Mouse (Mus musculus): ENCODE measurements at regions not wholly inside any gene's neighbourhood (a gene's known extent, or its start where the extent isn't known, plus 50 kb on each side); places are given as distances from the start of the nearest gene placed in this dataset.
A peak's percentile ranks its signal among the peaks of the same experiment; 100 is the strongest.

DNA sequence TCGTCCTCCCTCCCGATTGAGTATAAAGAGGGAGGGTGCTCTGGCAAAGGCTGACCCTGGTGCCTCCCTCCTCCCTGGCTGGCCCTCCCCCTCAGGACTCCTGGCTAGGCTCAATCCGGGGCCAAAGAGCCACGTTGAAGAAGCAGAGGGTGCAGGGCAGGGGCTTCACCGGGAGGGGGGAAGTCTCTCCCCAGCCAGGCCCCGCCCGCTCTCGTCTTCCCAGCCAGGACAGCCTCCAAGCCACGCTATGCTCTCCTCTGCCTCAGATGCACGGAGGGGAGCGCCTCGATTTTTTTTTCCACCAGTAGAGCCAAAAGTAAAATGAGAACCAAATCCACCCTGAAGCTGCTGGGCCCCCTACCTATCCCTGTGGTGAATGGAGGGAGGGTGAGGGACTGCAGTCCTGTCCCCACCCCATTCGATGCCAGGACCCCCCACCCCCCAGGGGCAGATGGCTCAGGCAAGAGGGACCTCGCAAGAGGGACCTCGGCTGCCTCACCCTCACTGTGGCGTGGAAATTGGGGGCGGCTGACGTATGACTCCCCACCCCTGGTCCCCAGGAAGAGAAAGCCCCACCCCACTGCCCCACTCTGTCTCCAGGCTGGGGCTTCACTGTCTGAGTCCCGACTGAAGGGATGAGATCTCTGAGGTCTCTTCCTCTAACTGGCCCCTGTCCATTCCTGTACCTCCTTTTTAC is 53.2 kb upstream of the Col1a1 start:
- DNase-seq (ENCODE audit: low spot score in 2 of 2): no peak

DNA sequence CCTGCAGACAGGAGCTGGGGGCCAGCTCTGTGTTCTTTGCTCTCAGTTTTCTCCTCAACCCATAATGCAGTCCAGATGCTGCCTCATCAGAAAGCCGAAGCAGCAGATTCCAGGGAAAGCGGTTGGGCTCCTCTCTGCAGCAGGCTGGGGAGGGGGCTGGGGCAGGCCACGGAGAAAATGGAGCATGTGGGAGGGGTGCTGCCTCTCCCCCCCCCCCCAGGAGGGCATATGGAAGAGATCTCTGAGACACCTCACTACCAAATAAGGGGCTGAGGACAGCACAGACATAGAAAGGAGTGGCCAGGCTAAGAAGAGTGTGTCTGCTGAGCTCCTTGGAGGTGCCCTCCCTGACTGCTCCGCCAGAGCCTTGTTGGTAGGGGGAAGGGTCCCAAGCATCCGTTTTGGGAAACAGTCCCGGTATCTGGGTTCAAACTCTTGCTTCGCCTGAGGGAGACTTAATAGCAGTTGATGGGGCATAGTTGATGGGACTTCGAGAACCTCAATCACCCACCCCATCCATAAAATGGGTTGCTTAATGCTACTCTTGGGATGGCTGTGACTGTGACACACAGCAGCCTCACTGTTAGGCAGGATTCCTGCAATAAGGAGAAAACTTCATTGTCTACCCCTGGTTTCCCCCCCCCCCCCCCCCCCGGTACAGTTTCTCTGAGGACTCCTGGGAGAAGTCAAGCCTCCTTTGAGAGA is 53.9 kb upstream of the Col1a1 start:
- DNase-seq (ENCODE audit: low spot score in 2 of 2): no peak

DNA sequence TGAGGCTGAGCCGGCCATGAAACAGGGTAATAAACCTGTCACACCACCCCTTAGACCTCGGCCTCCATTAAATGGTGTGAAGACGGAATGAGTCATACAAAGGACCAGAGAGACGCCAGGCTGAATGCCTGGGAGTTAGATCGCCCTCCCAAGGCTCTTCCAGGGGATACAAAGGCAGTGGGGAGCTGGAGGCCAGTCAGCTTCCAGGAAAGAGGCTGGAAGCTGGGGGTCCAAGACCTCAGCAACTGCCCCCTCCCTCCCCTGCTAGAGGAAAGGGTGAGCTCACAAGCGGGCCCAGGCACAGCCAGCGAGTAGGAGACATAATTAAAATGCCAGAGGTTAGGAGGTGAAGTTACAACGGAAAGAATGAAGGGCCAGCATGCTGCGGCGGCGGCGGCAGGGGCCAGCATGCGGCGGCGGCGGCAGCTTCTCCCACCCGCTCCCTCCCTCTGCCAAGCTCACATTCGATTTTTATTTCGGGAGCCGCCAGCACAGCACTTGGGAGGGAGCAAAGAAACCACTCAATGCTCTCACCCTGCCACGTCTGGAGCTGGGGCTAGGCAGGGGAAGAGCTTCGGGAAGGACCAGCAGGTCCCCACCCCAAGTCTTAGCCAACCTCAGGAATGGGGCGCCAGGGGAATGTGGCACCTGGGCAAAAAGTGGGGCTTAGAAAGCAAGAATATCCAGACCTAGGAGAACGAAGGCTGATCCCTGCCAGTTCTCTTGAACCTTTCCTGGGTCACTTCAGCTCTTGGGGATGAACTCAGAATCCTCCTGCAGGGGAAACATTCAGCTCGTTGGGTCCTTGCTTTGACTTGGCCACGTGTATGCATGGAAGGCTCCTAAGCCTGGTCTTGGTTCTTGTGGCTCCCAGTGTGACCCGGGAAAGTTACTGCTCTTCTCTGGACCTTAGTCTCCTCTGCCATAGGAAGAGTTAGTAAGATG is 54.9 kb upstream of the Col1a1 start:
- DNase-seq (ENCODE audit: low spot score in 2 of 2): no peak

DNA sequence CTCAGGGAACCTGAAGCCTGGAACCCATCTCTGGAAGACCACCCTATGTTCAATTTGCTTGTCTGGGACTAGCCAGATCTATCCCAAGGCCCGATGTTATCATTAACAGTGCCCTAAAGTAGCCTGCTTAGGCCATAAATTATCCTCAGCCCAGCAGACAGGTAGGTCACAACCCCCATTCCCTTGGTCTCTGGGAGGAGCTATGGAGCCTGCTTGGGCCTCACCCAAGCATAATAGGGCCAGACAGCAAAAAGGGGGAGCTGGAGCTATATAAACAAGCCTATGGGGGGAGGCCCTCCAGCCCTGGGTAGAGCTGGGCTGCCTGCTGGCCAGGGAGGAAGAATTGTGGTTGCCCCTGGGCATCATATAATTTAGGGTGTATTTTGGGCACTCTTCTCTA is 59.3 kb upstream of the Col1a1 start:
- no peak for DNase-seq (ENCODE audit: low spot score in 2 of 2)

DNA sequence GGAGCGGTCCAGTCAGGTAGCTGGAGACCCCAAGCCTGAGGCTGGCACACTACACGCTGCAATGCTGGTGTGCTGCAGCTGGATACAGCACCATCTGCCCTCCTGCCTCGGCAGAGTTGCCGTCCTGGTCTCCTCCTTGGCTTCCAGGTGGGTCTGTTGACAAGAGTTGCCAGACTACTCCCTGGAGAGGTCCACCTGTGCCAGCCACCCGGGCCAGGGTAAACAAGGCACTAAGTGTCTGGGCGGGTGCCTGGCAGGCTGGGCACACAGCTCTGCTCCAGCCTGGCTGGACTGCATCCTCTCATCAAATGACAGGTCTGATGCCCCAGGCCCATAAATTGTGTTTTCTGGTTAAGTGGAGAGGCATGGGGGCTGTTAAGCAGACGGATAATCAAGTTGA is 61.0 kb upstream of the Col1a1 start:
- no peak for DNase-seq (ENCODE audit: low spot score in 2 of 2)

DNA sequence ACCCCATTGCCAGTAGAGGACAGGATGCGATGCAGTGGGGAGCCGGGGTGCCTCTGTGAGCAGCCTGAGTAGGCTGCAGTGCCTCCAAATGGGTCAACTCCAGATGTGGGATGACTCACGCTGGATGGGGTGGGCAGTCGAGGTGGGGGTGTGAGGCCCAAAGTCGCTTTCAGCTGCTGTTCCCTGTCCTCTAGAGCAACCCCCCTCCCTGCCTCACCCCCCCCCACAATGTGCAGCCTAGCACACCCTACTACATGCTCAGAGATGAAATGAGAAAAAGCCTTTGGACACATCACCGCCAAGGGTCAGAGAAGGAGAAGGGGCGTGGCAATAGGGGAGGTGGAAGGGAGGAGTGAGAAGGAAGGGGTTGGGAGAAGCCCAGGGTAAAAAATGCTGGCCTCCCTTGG is 61.9 kb upstream of the Col1a1 start:
- no peak for DNase-seq (ENCODE audit: low spot score in 2 of 2)

DNA sequence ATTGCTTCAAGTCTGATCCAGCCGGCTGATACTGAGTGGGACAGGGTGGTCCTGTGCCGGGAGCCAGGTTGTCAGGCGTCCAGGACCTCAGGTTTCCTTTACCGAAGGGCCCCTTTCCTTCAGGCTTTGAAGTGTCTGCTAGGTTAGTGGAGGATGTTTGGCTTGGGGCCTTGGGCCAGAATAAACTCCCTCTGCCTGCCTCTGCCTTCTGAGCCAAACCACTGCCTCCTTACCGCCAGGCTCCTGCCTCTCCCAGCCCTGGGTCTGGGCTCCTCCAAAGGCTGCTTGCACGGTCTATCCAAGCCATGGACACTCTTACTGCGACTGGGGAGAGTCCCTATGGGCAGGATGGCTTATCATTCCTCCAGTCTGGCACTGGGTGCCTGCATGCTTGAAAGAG is 62.3 kb upstream of the Col1a1 start:
- no peak for DNase-seq (ENCODE audit: low spot score in 2 of 2)

DNA sequence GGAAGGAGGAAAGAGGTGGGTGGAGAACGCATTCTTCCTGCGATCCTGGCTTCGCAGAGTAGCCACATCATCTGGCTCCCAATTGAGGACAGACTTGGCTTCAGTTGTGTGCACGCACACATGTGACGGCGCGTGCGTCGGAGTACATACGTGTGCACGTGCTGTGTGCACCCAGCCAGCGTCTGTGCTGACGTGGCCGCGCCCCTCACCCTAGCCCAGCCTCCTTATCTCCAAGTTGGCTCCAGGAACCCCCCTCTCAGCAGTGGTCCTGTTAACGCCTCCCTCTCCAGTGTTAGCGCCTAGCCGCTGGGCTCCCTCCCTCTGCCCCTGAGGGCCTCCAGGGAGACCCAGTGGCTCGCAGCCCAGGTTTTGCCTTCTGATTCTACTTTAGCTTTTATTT is 63.1 kb upstream of the Col1a1 start:
- peak in 1 of 2 experiments; percentile 20 for DNase-seq (ENCODE audit: low spot score in 2 of 2)

DNA sequence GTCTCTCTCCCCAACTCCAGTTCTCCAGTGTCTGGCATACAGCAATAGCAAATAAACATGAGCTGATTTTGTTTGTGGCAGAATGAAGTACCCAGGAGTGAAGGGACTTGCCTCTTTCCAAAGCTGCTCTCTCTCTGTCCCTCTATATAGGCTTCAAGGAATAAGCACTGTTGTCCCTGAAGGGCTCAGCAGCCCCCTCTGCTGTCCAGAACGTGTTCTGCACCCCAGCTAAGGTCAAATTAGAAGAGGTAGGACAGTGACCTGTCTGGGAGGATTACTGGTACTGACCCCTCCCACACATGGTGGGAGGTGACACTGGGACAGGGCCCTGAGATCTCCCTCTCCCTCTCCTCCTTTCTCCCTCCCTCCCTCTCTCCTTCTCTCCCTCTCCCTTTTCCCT is 65.7 kb upstream of the Col1a1 start:
- peak in 1 of 2 experiments; percentile 44 for DNase-seq (ENCODE audit: low spot score in 2 of 2)

DNA sequence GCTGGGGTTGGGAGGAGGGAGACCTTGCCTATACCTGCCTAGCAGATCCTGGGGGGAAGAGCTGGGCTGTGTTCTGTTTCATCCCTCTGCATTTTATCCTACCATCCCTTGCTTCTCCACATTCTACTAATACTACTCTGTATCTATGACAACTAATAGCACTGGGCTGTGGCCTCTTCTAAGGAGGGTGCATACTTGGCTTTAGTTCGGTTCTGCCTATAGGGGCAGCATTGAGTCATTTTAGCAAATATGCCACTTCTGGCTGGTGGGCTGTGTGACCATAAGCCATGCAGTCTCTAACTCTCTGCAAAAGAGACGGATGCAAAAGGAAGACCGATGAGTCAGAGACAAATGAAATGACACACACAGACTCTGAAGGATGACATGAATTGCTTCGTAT is 66.2 kb upstream of the Col1a1 start:
- peak in 1 of 2 experiments; percentile 50 for DNase-seq (ENCODE audit: low spot score in 2 of 2)

DNA sequence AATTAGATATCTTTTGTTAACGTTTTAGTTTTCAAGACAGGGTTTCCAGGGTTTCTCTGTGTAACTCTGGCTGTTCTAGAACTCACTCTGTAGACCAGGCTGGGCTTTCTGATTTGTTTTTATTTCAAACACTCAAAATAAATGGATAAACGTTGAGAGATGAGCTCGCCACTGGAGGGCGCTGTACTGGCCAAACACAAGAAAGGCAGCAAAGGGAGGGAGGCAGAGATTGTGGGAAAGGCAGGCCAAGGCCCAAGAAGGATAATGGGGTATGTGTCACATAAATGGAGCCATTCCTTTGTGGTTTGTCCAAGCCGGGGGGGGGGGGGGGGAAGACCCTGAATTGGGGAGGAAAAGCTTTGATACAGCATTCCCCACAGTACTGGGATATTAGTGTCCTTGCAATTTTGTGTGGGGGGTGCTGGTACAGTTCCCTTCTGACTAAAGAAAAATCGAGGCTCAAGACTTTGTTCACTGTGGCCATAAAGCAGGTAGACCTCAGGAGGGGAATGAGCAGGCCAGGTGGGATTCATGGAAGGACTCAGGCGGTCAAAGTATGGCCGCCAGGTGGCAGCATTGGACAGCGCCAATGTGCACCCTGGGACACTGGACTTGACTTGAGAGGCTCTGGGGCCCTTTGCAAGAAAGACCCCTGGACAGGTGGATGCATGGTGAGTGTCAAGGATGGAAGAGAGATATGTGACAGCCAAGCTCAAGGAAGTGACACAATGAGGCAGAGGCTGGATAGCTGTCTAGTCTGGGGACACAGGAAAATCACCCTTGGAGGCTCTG is 69.7 kb upstream of the Col1a1 start:
- DNase-seq (ENCODE audit: low spot score in 2 of 2): peak; percentile 37 to 75

DNA sequence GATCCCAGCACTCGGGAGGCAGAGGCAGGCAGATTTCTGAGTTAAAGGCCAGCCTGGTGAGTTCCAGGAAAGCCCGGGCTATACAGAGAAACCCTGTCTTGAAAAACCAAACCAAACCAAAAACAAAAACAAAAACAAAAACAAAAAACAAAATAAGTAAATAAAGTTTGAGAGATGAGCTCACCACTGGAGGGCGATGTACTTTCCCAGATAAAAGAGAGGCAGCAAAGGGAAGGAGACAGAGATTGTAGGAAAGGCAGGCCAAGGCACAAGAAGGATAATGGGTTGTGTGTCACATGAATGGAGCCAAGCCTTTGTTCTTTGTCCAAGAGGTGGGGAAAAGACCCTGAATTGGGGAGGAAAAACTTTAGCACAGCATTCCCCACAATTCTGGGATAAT is 67.6 kb upstream of the Tmem92 start:
- no peak for DNase-seq (ENCODE audit: low spot score in 2 of 2)

DNA sequence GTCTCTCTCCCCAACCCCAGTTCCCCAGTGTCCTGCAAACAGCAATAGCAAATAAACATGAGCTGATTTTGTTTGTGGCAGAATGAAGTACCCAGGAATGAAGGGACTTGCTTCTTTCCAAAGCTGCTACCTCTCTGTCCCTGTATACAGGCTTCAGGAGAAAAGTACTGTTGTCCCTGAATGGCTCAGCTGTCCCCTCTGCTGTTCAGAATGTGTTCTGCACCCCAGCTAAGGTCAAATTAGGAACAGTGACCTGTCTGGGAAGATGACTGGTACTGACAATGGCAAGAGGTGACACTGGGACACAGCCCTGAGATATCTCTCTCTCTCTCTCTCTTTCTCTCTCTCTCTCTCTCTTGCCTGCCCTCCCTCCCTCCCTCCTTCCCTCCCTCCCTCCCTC is 56.6 kb upstream of the Tmem92 start:
- DNase-seq (ENCODE audit: low spot score in 2 of 2): no peak

DNA sequence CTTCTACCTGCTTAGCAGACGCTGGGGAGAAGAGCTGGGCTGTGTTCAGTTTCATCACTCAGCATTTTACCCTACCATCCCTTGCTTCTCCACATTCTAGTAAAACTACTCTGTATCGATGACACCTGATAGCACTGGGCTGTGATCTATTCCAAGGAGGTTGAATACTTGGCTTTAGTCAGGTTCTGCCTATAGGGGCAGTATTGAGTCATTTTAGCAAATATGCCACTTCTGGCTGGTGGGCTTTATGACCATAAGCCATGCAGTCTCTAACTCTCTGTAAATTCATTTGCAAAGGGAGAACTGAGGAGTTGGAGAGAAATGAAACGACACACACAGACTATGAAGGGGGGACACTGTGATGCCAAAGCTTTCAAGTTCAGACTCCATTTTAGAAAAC is 55.6 kb upstream of the Tmem92 start:
- DNase-seq (ENCODE audit: low spot score in 2 of 2): no peak

DNA sequence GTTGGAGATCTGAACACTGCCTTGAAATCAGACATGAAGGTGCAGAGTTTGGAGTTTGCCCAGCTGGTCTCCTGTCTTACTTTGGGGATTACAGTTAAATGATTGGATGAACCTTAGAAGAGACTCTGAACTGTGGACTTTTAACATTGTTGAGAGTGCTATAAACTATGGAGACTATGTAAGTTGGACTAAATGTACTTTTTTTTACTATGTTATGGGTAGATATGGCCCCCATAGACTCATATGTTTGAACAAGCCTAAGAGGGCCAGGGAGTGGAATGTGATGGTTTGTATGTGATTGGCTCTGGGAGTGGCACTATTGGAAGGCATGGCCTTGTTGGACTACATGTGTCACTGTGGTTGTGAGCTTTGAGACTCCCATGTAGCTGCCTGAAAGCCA is 53.8 kb upstream of the Tmem92 start:
- DNase-seq (ENCODE audit: low spot score in 2 of 2): no peak

DNA sequence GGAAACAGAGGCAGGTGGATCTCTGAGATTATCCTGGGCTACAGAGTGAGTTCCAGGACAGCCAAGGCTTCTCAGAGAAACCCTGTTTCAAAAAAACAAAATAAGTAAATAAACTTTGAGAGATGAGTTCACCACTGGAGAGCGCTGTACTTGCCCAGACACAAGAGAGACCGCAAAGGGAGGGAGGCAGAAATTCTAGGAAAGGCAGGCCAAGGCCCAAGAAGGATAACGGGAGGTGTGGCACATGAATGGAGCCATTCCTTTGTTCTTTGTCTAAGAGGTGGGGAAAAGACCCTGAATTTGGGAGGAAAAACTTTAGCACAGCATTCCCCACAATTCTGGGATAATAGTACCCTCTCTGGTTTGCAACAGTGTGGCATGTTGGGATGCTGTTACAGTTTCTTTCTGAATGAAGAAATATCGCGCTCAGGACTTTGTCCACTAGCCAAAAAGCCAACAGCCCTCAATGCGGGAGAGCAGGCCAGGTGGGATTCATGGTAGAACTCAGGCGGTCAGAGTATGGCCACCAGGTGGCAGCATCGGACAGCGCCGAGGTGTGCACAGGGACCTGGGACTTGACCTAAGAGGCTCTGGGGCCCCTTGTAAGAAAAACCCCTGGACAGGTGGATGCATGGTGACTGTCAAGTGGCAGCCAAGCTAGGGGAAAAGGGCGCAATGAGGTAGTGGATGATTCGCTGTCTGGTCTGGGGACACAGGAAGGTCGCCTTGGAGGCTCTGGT is 49.9 kb upstream of the Tmem92 start:
- DNase-seq (ENCODE audit: low spot score in 2 of 2): peak in 1 of 2 experiments; percentile 51
